Mouse (Mus musculus) erythroblast, embryonic 14.5 days (primary cell): ENCODE measurements around the gene Sel1l2.

Experiments
- GATA1 ChIP-seq: IDR thresholded peaks from 2 replicates; pipeline ENCODE4 v1.6.1; 2012; ENCODE audit warnings: low read length, inconsistent platforms, mixed read lengths
- TAL1 ChIP-seq: IDR thresholded peaks from 3 replicates; pipeline ENCODE4 v1.6.1; 2012; ENCODE audit warnings: low read length, inconsistent platforms, mixed read lengths

- TF ChIP-seq TAL1 (no peak), GATA1 (no peak)
These were observed 49.6 kb upstream of the Sel1l2 start for GRCm38 (mm10) chr2:140439081-140439480.
